Mouse (Mus musculus) right cerebral cortex, adult 2 months (tissue): ENCODE data around the gene Ube2a.
A peak's percentile ranks its signal among the peaks of the same experiment; 100 is the strongest.
"Not testable (repeated sequence)": the region's sequence is repeated elsewhere in the genome, so short reads cannot be mapped to it uniquely, and the experiment has no call there.

ENCODE experiments used
- DNase-seq, 2 experiments: peaks; one replicate each; pipeline ENCODE4 v3.0.0; 2021 to 2022; ENCODE audit warnings: low spot score in 2 of 2

The Ube2a gene

GRCm38 (mm10) chrX:36873765-36874164 is at the start of gene Ube2a, which contains the start of gene C330007P06Rik:
Gene Ube2a, plus strand, starts transcription at chrX:36873900.
Gene C330007P06Rik, minus strand, starts transcription at chrX:36874111.
- no peak for DNase-seq

- no peak for DNase-seq
Observed at GRCm38 (mm10) chrX:36823932-36824711, 49.6 kb upstream of the Ube2a start.

GRCm38 (mm10) chrX:36825032-36825431 is 48.7 kb upstream of the Ube2a start:
- DNase-seq = no peak

- no peak for DNase-seq
Observed at GRCm38 (mm10) chrX:36826873-36827272, 46.8 kb upstream of the Ube2a start.

- no peak for DNase-seq
Observed at GRCm38 (mm10) chrX:36830271-36830670, 43.4 kb upstream of the Ube2a start.

GRCm38 (mm10) chrX:36831632-36832031 is 42.1 kb upstream of the Ube2a start:
- DNase-seq = peak; percentile 10 to 20

GRCm38 (mm10) chrX:36833397-36834084 is 40.2 kb upstream of the Ube2a start:
- peak; percentile 65 to 69 for DNase-seq

GRCm38 (mm10) chrX:36837069-36837676 is 36.5 kb upstream of the Ube2a start:
- DNase-seq = no peak

GRCm38 (mm10) chrX:36839391-36839790 is 34.3 kb upstream of the Ube2a start:
- DNase-seq = no peak

- DNase-seq = no peak
Observed at GRCm38 (mm10) chrX:36841698-36842097, 32.0 kb upstream of the Ube2a start.

GRCm38 (mm10) chrX:36843346-36843990 is 30.2 kb upstream of the Ube2a start:
- no peak for DNase-seq

- DNase-seq = no peak
Observed at GRCm38 (mm10) chrX:36847152-36847551, 26.5 kb upstream of the Ube2a start.

- DNase-seq = no peak
Observed at GRCm38 (mm10) chrX:36852631-36853030, 21.1 kb upstream of the Ube2a start.

GRCm38 (mm10) chrX:36863766-36864608 is 9.7 kb upstream of the Ube2a start:
- DNase-seq = peak; percentile 83 to 88

GRCm38 (mm10) chrX:36864609-36865328 is 8.9 kb upstream of the Ube2a start:
- no peak for DNase-seq

- no peak for DNase-seq
Observed at GRCm38 (mm10) chrX:36870372-36870771, 3.3 kb upstream of the Ube2a start.

GRCm38 (mm10) chrX:36874178-36874696 is 537 bp downstream of the Ube2a start:
- peak; percentile 81 to 83 for DNase-seq

GRCm38 (mm10) chrX:36874704-36875128 is 1.0 kb downstream of the Ube2a start:
- DNase-seq = peak in 1 of 2 experiments; percentile 6

- DNase-seq = no peak
Observed at GRCm38 (mm10) chrX:36884719-36885118, 11.0 kb downstream of the Ube2a start.

- not testable (repeated sequence) for DNase-seq
Observed at GRCm38 (mm10) chrX:36898931-36899330, 25.2 kb downstream of the Ube2a start.
